Mouse (Mus musculus) layer of hippocampus, adult 11-12 months (tissue): Measurements from ENCODE around the gene Rundc1.
A peak's percentile ranks its signal among the peaks of the same experiment; 100 is the strongest.
"Not testable (repeated sequence)": the region's sequence is repeated elsewhere in the genome, so short reads cannot be mapped to it uniquely, and the experiment has no call there.

ENCODE experiments used
- DNase-seq: peaks from one replicate; pipeline ENCODE4 v3.0.0; 2022; ENCODE audit warnings: low spot score

Gene Rundc1

GRCm38 (mm10) chr11:101424925-101425813 is at the start of gene Rundc1, which contains the start of gene Ptges3l:
TSS of gene Rundc1 (plus strand) at chr11:101425085.
TSS of gene Ptges3l (minus strand) at chr11:101425333.
- DNase-seq = peak; percentile 98

- not testable (repeated sequence) for DNase-seq
Measured at GRCm38 (mm10) chr11:101378196-101378595, 46.7 kb upstream of the Rundc1 start.

- no peak for DNase-seq
Measured at GRCm38 (mm10) chr11:101378926-101379325, 46.0 kb upstream of the Rundc1 start.

GRCm38 (mm10) chr11:101381817-101382216 is 43.1 kb upstream of the Rundc1 start:
- no peak for DNase-seq

GRCm38 (mm10) chr11:101395110-101395509 is 29.8 kb upstream of the Rundc1 start:
- DNase-seq = peak; percentile 79

- no peak for DNase-seq
Measured at GRCm38 (mm10) chr11:101415306-101415705, 9.6 kb upstream of the Rundc1 start.

GRCm38 (mm10) chr11:101416433-101417100 is 8.3 kb upstream of the Rundc1 start:
- DNase-seq = no peak

GRCm38 (mm10) chr11:101417101-101417855 is 7.6 kb upstream of the Rundc1 start, which contains the start of gene Aarsd1:
TSS of gene Aarsd1 (minus strand) at chr11:101417615.
- DNase-seq = peak; percentile 87

GRCm38 (mm10) chr11:101418991-101419390 is 5.9 kb upstream of the Rundc1 start:
- no peak for DNase-seq

GRCm38 (mm10) chr11:101419610-101420009 is 5.3 kb upstream of the Rundc1 start:
- DNase-seq = no peak

- DNase-seq = no peak
Measured at GRCm38 (mm10) chr11:101420148-101420547, 4.7 kb upstream of the Rundc1 start.

GRCm38 (mm10) chr11:101424105-101424851 is 607 bp upstream of the Rundc1 start, which contains the start of gene Gm27029:
TSS of gene Gm27029 (minus strand) at chr11:101424796.
- no peak for DNase-seq

GRCm38 (mm10) chr11:101426165-101426564 is 1.3 kb downstream of the Rundc1 start:
- no peak for DNase-seq

- no peak for DNase-seq
Measured at GRCm38 (mm10) chr11:101431327-101431726, 6.4 kb downstream of the Rundc1 start.

- DNase-seq = no peak
Measured at GRCm38 (mm10) chr11:101433396-101433795, 8.5 kb downstream of the Rundc1 start.

- DNase-seq = no peak
Measured at GRCm38 (mm10) chr11:101435831-101436230, 10.9 kb downstream of the Rundc1 start.

GRCm38 (mm10) chr11:101436916-101437315 is 12.0 kb downstream of the Rundc1 start:
- no peak for DNase-seq

GRCm38 (mm10) chr11:101438006-101438405 is 13.1 kb downstream of the Rundc1 start:
- not testable (repeated sequence) for DNase-seq

GRCm38 (mm10) chr11:101441450-101442126 is 16.7 kb downstream of the Rundc1 start:
- DNase-seq = not testable (repeated sequence)

- DNase-seq = peak; percentile 98
Measured at GRCm38 (mm10) chr11:101442127-101442693, 17.3 kb downstream of the Rundc1 start, which contains the start of gene Rpl27. TSS of gene Rpl27 (plus strand) at chr11:101442298.
